Mouse (Mus musculus) hindbrain, embryonic 12.5 days (tissue): ENCODE results near the gene Tut7. TPM values are rescaled to one million over a fixed set of nuclear protein-coding genes. Genes with fewer than 3 reads are reported as not detected.
"Not testable (repeated sequence)": the region's sequence is repeated elsewhere in the genome, so short reads cannot be mapped to it uniquely, and the experiment has no call there.

ENCODE experiments used
- ATAC-seq: fragments of 200-750 bp; cut with Nextera tagmentation; 2 replicates; pipeline ENCODE4 v1.8.0; 2017; ENCODE audit warnings: moderate TSS enrichment; ENCODE audit not compliant: low FRiP score
- H3K27ac ChIP-seq: fragments of 300-500 bp; sonication (generic); 2 replicates; pipeline ENCODE4 v1.5.1; 2016; ENCODE audit warnings: mild to moderate bottlenecking
- H3K27me3 ChIP-seq: fragments of 300-500 bp; sonication (generic); 2 replicates; pipeline ENCODE4 v1.6.1; 2016; ENCODE audit warnings: mild to moderate bottlenecking
- H3K36me3 ChIP-seq: fragments of 300-500 bp; sonication (generic); 2 replicates; pipeline ENCODE4 v1.6.1; 2016; ENCODE audit warnings: mild to moderate bottlenecking
- H3K4me1 ChIP-seq: fragments of 300-500 bp; sonication (generic); 2 replicates; pipeline ENCODE4 v1.6.1; 2016
- H3K4me2 ChIP-seq: fragments of 300-500 bp; sonication (generic); replicated peaks from 2 replicates; pipeline ENCODE4 v1.6.1; 2016; ENCODE audit warnings: mild to moderate bottlenecking
- H3K4me3 ChIP-seq: fragments of 300-500 bp; sonication (generic); 2 replicates; pipeline ENCODE4 v1.5.1; 2016; ENCODE audit warnings: mild to moderate bottlenecking
- H3K9ac ChIP-seq: fragments of 300-500 bp; sonication (generic); 2 replicates; pipeline ENCODE4 v1.6.1; 2016; ENCODE audit warnings: mild to moderate bottlenecking, moderate library complexity
- H3K9me3 ChIP-seq: fragments of 300-500 bp; sonication (generic); replicated peaks from 2 replicates; pipeline ENCODE4 v1.6.1; 2016; ENCODE audit warnings: mild to moderate bottlenecking
- WGBS: fragments of 180-500 bp; shearing (Covaris S2); methylation state at CpG from one replicate; pipeline ENCODE4 v1.1.7; 2016; 5-methylcytosine and 5-hydroxymethylcytosine counted together
- polyA plus RNA-seq: library from polyadenylated mRNA; unstranded; fragments of >200 nt; fragmentation: Nextera tagmentation; extraction: Ambion mirVana; gene quantifications from 2 replicates; pipeline ENCODE4 v1.2.1, GENCODE M21; 2016

Gene Tut7
- polyA plus RNA-seq, 1 experiment from 2014 or later: 62.9 TPM

DNA sequence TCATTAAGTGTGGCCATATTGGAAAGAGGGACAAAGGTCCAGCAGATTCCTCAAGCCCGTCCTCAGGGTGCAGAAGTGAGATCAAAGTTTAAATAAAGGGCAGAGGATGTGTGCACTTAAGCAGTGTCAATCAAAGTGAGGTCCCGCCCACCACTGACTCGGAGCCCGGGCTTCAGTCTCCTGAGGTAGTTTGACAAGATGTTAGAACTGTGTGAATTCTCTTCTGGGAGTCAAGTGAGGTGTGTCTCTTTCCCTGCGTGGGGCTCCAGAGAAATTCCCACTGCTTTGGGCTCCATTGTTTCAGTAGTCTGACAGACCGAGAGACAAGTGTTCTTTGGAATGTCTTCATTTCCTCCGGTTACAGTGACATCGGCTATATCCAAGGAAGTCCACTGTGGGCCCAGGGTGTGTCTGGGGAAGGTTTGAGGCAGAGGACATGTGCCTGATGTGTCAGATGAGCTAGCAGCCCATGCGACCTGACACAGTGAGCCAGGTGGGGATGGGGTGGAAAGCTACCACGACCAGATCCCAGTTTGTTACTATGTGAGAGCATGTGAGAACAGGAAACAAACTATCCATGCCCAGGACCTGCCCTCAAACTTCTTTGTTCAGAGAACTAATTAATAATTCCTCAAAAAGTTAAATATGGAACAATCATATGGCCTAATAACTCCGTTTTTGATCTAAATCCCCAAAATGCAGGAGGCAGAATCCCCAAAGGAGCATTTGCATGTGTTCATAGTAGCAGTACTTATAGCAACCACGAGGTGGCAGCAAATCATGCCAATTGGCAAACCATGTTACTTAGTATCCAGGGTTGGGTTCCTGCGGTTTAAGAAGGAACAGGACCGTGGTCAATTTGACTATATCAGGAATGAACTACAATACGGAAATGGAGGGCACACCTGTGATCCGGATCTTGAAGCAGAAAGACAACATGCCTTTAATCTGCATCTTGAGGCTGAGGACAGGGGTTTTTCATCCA lies 19.6 kb upstream of the Tut7 start:
- 43% methylated on average over 16 of the region's 16 CpGs for WGBS
- H3K4me1 ChIP-seq: no peaks in the 10 kb centered on the region
- no peak overlapping the region for H3K4me3 ChIP-seq
- H3K27me3 ChIP-seq: no peaks in the 10 kb centered on the region
- H3K4me2 ChIP-seq: no peak overlapping the region
- 0 out of 2 replicates have a peak, but pooled peaks have one; percentile 27 for ATAC-seq
- no peaks in the 10 kb centered on the region for H3K9me3 ChIP-seq
- H3K27ac ChIP-seq: no peak overlapping the region
- H3K9ac ChIP-seq: no peak overlapping the region
- H3K36me3 ChIP-seq: no peaks in the 10 kb centered on the region

DNA sequence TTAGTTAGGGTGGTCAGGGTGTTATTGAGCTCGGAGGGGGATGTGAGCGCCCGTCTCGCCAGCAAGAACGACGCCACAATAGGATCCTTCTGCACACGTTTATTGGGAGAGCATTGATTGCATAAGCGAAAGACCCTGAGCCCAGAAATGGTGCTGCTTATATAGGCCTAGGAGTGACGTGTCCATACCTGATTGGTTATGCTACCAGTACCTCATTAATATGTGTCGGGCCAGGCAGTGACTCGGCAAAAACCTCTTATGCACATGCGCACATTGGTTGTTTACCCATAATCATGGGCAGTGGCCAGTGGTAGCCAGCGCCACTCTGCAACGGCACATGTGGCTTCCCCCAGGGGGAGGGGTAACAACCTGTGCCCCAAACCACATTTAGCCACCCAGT lies 18.8 kb upstream of the Tut7 start:
- not testable (repeated sequence) for H3K27me3 ChIP-seq, H3K4me1 ChIP-seq, H3K4me3 ChIP-seq, H3K9me3 ChIP-seq, H3K36me3 ChIP-seq, H3K27ac ChIP-seq, H3K4me2 ChIP-seq, H3K9ac ChIP-seq
- WGBS: 95% methylated on average over 12 of the region's 14 CpGs
- ATAC-seq: 0 out of 2 replicates have a peak, but pooled peaks have one; percentile 9

DNA sequence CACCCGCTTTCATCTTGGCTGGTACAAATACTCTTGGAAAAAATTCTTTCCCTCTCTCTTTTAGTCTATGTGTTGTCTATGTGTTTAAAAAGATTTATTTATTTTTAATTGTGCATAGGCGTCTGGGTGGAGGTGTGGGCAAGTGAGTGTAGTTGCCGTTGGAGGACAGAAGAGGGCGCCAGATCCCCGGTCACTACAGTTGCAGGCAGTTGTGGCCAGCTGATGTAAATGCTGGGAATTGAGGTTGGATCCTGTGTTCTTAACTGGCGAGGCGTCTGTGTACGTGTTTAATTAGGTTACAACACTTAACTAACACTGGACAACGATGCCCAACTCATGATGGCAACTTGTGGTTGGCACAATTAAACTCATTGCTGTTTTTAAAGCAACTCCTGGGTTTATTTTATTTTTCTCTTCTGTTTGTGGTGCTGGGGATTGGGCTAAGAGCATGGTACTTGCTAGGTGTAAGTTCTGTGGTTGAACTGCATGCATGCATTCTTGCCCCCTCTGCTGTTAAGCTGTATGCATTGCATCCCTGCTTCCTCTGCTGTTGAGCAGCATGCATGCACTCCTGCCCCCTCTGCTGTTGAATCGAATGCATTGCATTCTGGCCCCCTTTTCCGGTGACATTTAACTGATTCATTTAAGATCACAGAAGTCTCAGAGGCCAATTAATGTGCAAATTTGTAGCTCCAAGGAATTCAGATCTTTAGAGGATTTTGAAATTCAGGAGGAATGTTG lies 17.7 kb upstream of the Tut7 start:
- Histone ChIP-seq H3K9me3 (no peaks in the 10 kb centered on the region), H3K9ac (no peak overlapping the region), H3K36me3 (no peaks in the 10 kb centered on the region), H3K4me3 (no peak overlapping the region), H3K4me1 (no peaks in the 10 kb centered on the region), H3K27ac (no peak overlapping the region), H3K27me3 (no peaks in the 10 kb centered on the region), H3K4me2 (no peak overlapping the region)
- ATAC-seq: no peak
- 78% methylated on average over 11 of the region's 11 CpGs for WGBS

GRCm38 (mm10) chr13:59839356-59839755 lies 16.4 kb upstream of the Tut7 start:
- H3K9me3 ChIP-seq: no peaks in the 10 kb centered on the region
- H3K9ac ChIP-seq: no peak overlapping the region
- no peak overlapping the region for H3K4me2 ChIP-seq
- peak; percentile 18; the same call in 1 of the 2 replicates for ATAC-seq
- H3K27ac ChIP-seq: no peak overlapping the region
- no peaks in the 10 kb centered on the region for H3K36me3 ChIP-seq
- 89% methylated on average over 9 of the region's 9 CpGs for WGBS
- H3K4me1 ChIP-seq: peaks cover 2% of the 10 kb centered on the region; the same call in 1 of the 2 replicates
- H3K27me3 ChIP-seq: peaks cover 3% of the 10 kb centered on the region; the same call in 1 of the 2 replicates
- no peak overlapping the region for H3K4me3 ChIP-seq

DNA sequence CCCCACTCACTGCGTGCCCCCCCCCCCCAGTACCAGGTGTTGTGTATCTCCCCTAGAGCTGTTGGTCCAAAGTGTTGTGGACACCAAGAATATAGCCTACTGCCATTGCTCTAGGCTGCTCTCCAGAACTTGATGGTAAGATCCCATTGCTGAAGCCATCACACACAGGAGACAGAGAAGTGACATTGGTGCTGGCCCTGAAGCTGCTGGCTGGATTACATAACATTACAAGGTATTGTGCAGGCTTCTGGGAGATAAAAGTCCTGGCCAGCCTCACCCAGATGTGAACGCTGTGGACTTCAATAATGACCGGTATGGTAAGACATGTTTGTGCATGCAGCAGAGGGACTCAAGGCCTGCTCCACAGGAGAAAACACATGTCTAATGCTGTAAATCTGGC lies 15.5 kb upstream of the Tut7 start:
- WGBS: 92% methylated on average over 3 of the region's 3 CpGs
- H3K4me1 ChIP-seq: peaks cover 2% of the 10 kb centered on the region; the same call in 1 of the 2 replicates
- peaks cover 3% of the 10 kb centered on the region; the same call in 1 of the 2 replicates for H3K27me3 ChIP-seq
- ATAC-seq: no peak
- H3K4me3 ChIP-seq: no peak overlapping the region
- no peak overlapping the region for H3K27ac ChIP-seq
- H3K36me3 ChIP-seq: no peaks in the 10 kb centered on the region
- H3K9me3 ChIP-seq: no peaks in the 10 kb centered on the region
- no peak overlapping the region for H3K9ac ChIP-seq
- no peak overlapping the region for H3K4me2 ChIP-seq

DNA sequence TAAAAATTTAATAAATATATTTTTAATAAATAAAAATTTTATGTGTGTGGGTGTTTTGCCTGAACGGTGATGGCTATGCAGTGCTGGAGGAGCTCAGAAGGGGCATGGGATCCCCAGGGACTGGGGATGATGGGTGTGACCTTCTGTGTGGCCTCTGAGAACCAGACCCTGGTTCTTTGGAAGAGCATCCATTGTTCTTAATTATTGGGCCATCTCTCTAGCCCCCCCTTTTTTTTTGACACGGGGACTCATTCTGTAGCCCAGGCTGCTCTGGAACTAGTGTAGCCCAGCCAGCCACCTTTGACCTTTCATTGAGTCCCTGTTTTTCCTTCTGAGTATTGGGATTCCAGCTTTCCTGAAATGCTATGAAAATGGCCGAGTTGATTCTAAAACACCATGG lies 13.9 kb upstream of the Tut7 start:
- WGBS: 53% methylated on average over 3 of the region's 3 CpGs
- Histone ChIP-seq H3K4me2 (no peak overlapping the region), H3K9me3 (no peaks in the 10 kb centered on the region), H3K36me3 (no peaks in the 10 kb centered on the region), H3K27me3 (peaks cover 3% of the 10 kb centered on the region; the same call in 1 of the 2 replicates), H3K27ac (no peak overlapping the region), H3K9ac (no peak overlapping the region), H3K4me1 (peaks cover 2% of the 10 kb centered on the region; the same call in 1 of the 2 replicates), H3K4me3 (no peak overlapping the region)
- no peak for ATAC-seq

DNA sequence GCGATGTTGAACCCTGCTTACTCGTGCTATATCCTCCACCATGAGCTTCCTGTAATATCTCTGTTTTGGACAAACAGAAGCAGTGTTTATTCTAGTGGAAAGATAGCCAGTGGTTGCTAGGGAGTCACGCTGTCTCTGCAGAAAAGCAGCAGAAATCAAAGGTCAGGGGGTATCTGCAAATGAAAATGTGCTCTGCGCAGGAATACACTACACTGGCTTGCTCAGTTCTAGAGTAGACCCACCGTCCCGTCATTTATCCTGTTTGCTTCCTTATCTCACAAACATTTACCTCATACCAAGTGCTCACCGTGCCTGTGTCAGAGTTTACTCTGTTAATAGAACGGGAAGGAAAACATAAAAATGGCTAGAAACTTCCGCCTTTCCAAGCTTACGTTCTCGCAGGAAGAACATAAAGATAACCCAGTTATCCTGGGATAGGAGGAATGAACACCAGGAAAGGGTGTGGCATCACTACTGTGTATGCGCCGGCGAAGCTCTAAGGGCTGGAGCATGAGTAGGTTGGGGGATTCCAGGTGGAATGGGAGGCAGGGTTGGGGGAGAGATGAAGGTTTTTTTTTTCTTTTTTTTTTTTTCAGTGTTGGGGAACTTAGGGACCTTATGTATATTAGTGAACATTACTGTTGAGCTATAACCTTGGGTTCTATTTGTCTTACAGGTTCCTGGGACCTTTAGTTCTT lies 13.3 kb upstream of the Tut7 start:
- ATAC-seq: no peak
- no peaks in the 10 kb centered on the region for H3K9me3 ChIP-seq
- no peak overlapping the region for H3K27ac ChIP-seq
- peaks cover 2% of the 10 kb centered on the region; the same call in 1 of the 2 replicates for H3K4me1 ChIP-seq
- H3K27me3 ChIP-seq: peaks cover 3% of the 10 kb centered on the region; the same call in 1 of the 2 replicates
- H3K4me3 ChIP-seq: no peak overlapping the region
- WGBS: 79% methylated on average over 14 of the region's 14 CpGs
- H3K9ac ChIP-seq: no peak overlapping the region
- no peak overlapping the region for H3K4me2 ChIP-seq
- H3K36me3 ChIP-seq: no peaks in the 10 kb centered on the region

GRCm38 (mm10) chr13:59834786-59835452 lies 12.0 kb upstream of the Tut7 start:
- H3K4me3 ChIP-seq: no peak overlapping the region
- H3K9me3 ChIP-seq: no peaks in the 10 kb centered on the region
- no peak overlapping the region for H3K27ac ChIP-seq
- peaks cover 2% of the 10 kb centered on the region; the same call in 1 of the 2 replicates for H3K4me1 ChIP-seq
- no peak for ATAC-seq
- peaks cover 3% of the 10 kb centered on the region; the same call in 1 of the 2 replicates for H3K27me3 ChIP-seq
- WGBS: 60% methylated on average over 4 of the region's 4 CpGs
- no peak overlapping the region for H3K9ac ChIP-seq
- H3K4me2 ChIP-seq: no peak overlapping the region
- no peaks in the 10 kb centered on the region for H3K36me3 ChIP-seq

DNA sequence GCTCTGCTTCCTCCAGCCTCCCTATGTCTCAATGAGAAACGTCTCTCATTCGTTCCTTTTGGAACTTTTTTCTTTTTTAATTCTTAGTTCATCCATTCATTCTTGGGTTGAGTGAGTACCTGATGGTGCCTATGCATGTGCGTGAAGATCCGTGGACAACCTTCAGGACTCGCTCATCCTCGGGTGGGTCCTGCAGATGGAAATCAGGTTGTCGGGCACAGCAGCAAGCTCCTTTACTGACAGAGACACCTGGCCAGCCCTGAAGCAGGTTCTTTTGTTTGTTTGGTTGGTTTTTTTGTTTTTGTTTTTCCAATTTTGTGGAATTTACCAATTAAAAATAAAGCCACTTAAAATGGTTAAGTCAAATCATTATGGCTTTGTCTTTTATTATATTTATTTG lies 9.9 kb upstream of the Tut7 start:
- Histone ChIP-seq H3K27ac (no peak overlapping the region), H3K4me3 (no peak overlapping the region), H3K9ac (no peak overlapping the region), H3K27me3 (peaks cover 3% of the 10 kb centered on the region; the same call in 1 of the 2 replicates), H3K36me3 (no peaks in the 10 kb centered on the region), H3K4me1 (peaks cover 2% of the 10 kb centered on the region; the same call in 1 of the 2 replicates), H3K9me3 (no peaks in the 10 kb centered on the region), H3K4me2 (no peak overlapping the region)
- ATAC-seq: no peak
- 84% methylated on average over 7 of the region's 7 CpGs for WGBS

DNA sequence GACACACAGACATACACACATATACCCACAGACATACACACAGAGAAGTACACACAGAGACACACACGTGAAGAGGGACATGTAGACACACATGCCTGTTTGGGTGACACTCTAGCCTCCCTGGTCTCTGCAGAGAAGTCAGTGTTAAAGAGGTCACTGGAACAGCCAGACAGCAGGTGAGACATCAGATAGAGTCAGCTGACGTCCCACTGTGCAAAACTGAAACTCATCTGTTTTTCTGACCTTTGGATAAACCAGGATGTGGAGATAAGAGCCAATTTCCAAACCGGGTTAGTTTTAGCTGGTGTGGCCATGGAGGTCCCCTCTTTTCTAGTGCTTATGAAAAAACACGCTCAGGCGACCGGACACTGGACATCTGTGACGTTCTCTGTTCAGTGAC lies 9.5 kb upstream of the Tut7 start:
- H3K9ac ChIP-seq: no peak overlapping the region
- H3K27me3 ChIP-seq: peaks cover 3% of the 10 kb centered on the region; the same call in 1 of the 2 replicates
- ATAC-seq: no peak
- no peak overlapping the region for H3K4me3 ChIP-seq
- no peaks in the 10 kb centered on the region for H3K9me3 ChIP-seq
- H3K27ac ChIP-seq: no peak overlapping the region
- no peaks in the 10 kb centered on the region for H3K36me3 ChIP-seq
- no peak overlapping the region for H3K4me2 ChIP-seq
- 79% methylated on average over 7 of the region's 7 CpGs for WGBS
- H3K4me1 ChIP-seq: peaks cover 2% of the 10 kb centered on the region; the same call in 1 of the 2 replicates

GRCm38 (mm10) chr13:59825966-59826365 lies 3.0 kb upstream of the Tut7 start:
- Histone ChIP-seq H3K36me3 (0 out of 2 replicates have a peak, but pooled peaks cover 3% of the 10 kb centered on the region), H3K27ac (no peak overlapping the region), H3K27me3 (no peaks in the 10 kb centered on the region), H3K4me3 (no peak overlapping the region), H3K4me1 (peaks cover 11% of the 10 kb centered on the region), H3K9ac (no peak overlapping the region), H3K9me3 (no peaks in the 10 kb centered on the region), H3K4me2 (no peak overlapping the region)
- ATAC-seq: no peak
